Mouse (Mus musculus) olfactory bulb, adult 2 months (tissue): ENCODE measurements at regions not wholly inside any gene's neighbourhood (a gene's known extent, or its start where the extent isn't known, plus 50 kb on each side); places are given as distances from the start of the nearest gene placed in this dataset.

ENCODE experiments used
- H3K27ac ChIP-seq: fragments of 200-500 bp; 2 replicates; pipeline ENCODE4 v1.5.1; 2012; ENCODE audit warnings: low read depth, low read length; ENCODE audit not compliant: insufficient read depth
- H3K4me1 ChIP-seq: fragments of 200-500 bp; 2 replicates; pipeline ENCODE4 v1.6.1; 2012; ENCODE audit warnings: low read length; ENCODE audit not compliant: control insufficient read depth, insufficient read depth
- H3K4me3 ChIP-seq: fragments of 200-500 bp; 2 replicates; pipeline ENCODE4 v1.5.1; 2012; ENCODE audit warnings: mild to moderate bottlenecking, low read depth, low read length, moderate library complexity; ENCODE audit not compliant: insufficient read depth
- CTCF ChIP-seq: fragments of 200-500 bp; IDR thresholded peaks from 2 replicates; pipeline ENCODE4 v1.5.1; 2012; ENCODE audit warnings: low read depth, mild to moderate bottlenecking, low read length, moderate library complexity; ENCODE audit not compliant: insufficient read depth
- POLR2A ChIP-seq: fragments of 200-500 bp; IDR thresholded peaks from 2 replicates; pipeline ENCODE4 v1.6.1; 2012; ENCODE audit warnings: mild to moderate bottlenecking, low read depth, low read length, moderate library complexity; ENCODE audit not compliant: insufficient read depth
- WGBS: fragments of 180-500 bp; shearing (Covaris S2); methylation state at CpG from one replicate; pipeline ENCODE4 v1.1.7; 2018; 5-methylcytosine and 5-hydroxymethylcytosine counted together

- no peak overlapping the region for H3K4me3 ChIP-seq
- TF ChIP-seq POLR2A = no peak
- H3K27ac ChIP-seq = no peak overlapping the region
- 42% methylated on average over 1 of the region's 1 CpGs for WGBS
- H3K4me1 ChIP-seq = no peaks in the 10 kb centered on the region
Measured at GRCm38 (mm10) chr13:69944651-69945050, 142.5 kb downstream of the Med10 start.

GRCm38 (mm10) chr13:69946615-69947014, 144.4 kb downstream of the Med10 start:
- Histone ChIP-seq H3K27ac (no peak overlapping the region), H3K4me1 (no peaks in the 10 kb centered on the region), H3K4me3 (no peak overlapping the region)
- 86% methylated on average over 7 of the region's 7 CpGs for WGBS
- TF ChIP-seq CTCF = no peak
- no peak for TF ChIP-seq POLR2A

- WGBS = 25% methylated on average over 4 of the region's 4 CpGs
- H3K27ac ChIP-seq = peak overlapping the region; percentile 79
- peaks cover 4% of the 10 kb centered on the region; the same call in 1 of the 2 replicates for H3K4me1 ChIP-seq
- no peak overlapping the region for H3K4me3 ChIP-seq
- no peak for TF ChIP-seq CTCF
- no peak for TF ChIP-seq POLR2A
Measured at GRCm38 (mm10) chr13:69952061-69952460, 149.9 kb downstream of the Med10 start.

GRCm38 (mm10) chr13:69954171-69954570, 152.0 kb downstream of the Med10 start:
- WGBS = 64% methylated on average over 5 of the region's 5 CpGs
- Histone ChIP-seq H3K4me3 (no peak overlapping the region), H3K27ac (no peak overlapping the region), H3K4me1 (peaks cover 4% of the 10 kb centered on the region; the same call in 1 of the 2 replicates)
- TF ChIP-seq CTCF = no peak
- TF ChIP-seq POLR2A = no peak

- 24% methylated on average over 2 of the region's 2 CpGs for WGBS
- H3K4me1 ChIP-seq = peaks cover 4% of the 10 kb centered on the region; the same call in 1 of the 2 replicates
- H3K4me3 ChIP-seq = no peak overlapping the region
- H3K27ac ChIP-seq = peak overlapping the region; percentile 61; the same call in 1 of the 2 replicates
- no peak for TF ChIP-seq CTCF
- TF ChIP-seq POLR2A = no peak
Measured at GRCm38 (mm10) chr13:69955503-69955902, 153.3 kb downstream of the Med10 start.

GRCm38 (mm10) chr13:69963944-69964343, 161.7 kb downstream of the Med10 start:
- Histone ChIP-seq H3K4me3 (no peak overlapping the region), H3K4me1 (no peaks in the 10 kb centered on the region), H3K27ac (no peak overlapping the region)
- 69% methylated on average over 8 of the region's 8 CpGs for WGBS
- TF ChIP-seq CTCF (no peak), POLR2A (no peak)

- Histone ChIP-seq H3K27ac (no peak overlapping the region), H3K4me3 (no peak overlapping the region), H3K4me1 (peaks cover 3% of the 10 kb centered on the region)
- TF ChIP-seq CTCF = no peak
- WGBS = 75% methylated on average over 9 of the region's 9 CpGs
Measured at GRCm38 (mm10) chr13:69971281-69972057, 169.3 kb downstream of the Med10 start.

GRCm38 (mm10) chr13:69974835-69975234, 172.6 kb downstream of the Med10 start:
- no peak for TF ChIP-seq CTCF
- no peak for TF ChIP-seq POLR2A
- no peak overlapping the region for H3K4me3 ChIP-seq
- no peak overlapping the region for H3K27ac ChIP-seq
- WGBS = 62% methylated on average over 5 of the region's 5 CpGs
- peaks cover 3% of the 10 kb centered on the region for H3K4me1 ChIP-seq

- H3K27ac ChIP-seq = no peak overlapping the region
- H3K4me1 ChIP-seq = peaks cover 7% of the 10 kb centered on the region
- H3K4me3 ChIP-seq = no peak overlapping the region
- TF ChIP-seq CTCF = no peak
- TF ChIP-seq POLR2A = no peak
- 85% methylated on average over 1 of the region's 1 CpGs for WGBS
Measured at GRCm38 (mm10) chr13:69984159-69984558, 182.0 kb downstream of the Med10 start.
